Mouse (Mus musculus) MEL (cell line): ENCODE data around the gene H1fx.

ENCODE experiments used
- CTCF ChIP-seq, 3 experiments: IDR thresholded peaks in 2 of 3; conservative IDR thresholded peaks in 1 of 3; 2 replicates each; pipeline ENCODE4 v1.5.1; 2011 to 2012; ENCODE audit warnings: low read length in 3 of 3, low read depth in 2 of 3, mild to moderate bottlenecking in 2 of 3, improper control_type of control experiment in 1 of 3, inconsistent platforms in 1 of 3, mixed read lengths in 1 of 3, moderate library complexity in 1 of 3; ENCODE audit not compliant: control insufficient read depth in 1 of 3, insufficient read depth in 1 of 3, poor library complexity in 1 of 3, severe bottlenecking in 1 of 3
- EP300 ChIP-seq, 2 experiments: IDR thresholded peaks; 2 replicates each; pipeline ENCODE4 v1.6.1; 2011; ENCODE audit warnings: improper control_type of control experiment in 2 of 2, low read length in 2 of 2, low read depth in 1 of 2, mild to moderate bottlenecking in 1 of 2
- GATA1 ChIP-seq: IDR thresholded peaks from 2 replicates; pipeline ENCODE4 v1.6.1; 2011; ENCODE audit warnings: low read depth, low read length, improper control_type of control experiment
- HCFC1 ChIP-seq: IDR thresholded peaks from 2 replicates; pipeline ENCODE4 v1.6.1; 2012; ENCODE audit warnings: low read depth, mild to moderate bottlenecking, inconsistent platforms, low read length, improper control_type of control experiment, moderate library complexity
- MAX ChIP-seq: IDR thresholded peaks from 2 replicates; pipeline ENCODE4 v1.6.1; 2011; ENCODE audit warnings: low read length, improper control_type of control experiment
- MYB ChIP-seq: IDR thresholded peaks from 2 replicates; pipeline ENCODE4 v1.6.1; 2011; ENCODE audit warnings: mild to moderate bottlenecking, low read depth, low read length, improper control_type of control experiment
- MYC ChIP-seq: IDR thresholded peaks from 2 replicates; pipeline ENCODE4 v1.6.1; 2011; ENCODE audit warnings: low read depth, mild to moderate bottlenecking, low read length, improper control_type of control experiment, moderate library complexity
- NRF1 ChIP-seq: IDR thresholded peaks from 2 replicates; pipeline ENCODE4 v1.6.1; 2014; ENCODE audit warnings: low read depth, mild to moderate bottlenecking, inconsistent platforms, low read length, improper control_type of control experiment, moderate library complexity; ENCODE audit not compliant: poor library complexity, insufficient read depth, severe bottlenecking
- POLR2A ChIP-seq, 2 experiments: IDR thresholded peaks; 2 replicates each; pipeline ENCODE4 v1.6.1; 2011 to 2012; ENCODE audit warnings: low read length in 2 of 2, mild to moderate bottlenecking in 2 of 2, control low read depth in 1 of 2, improper control_type of control experiment in 1 of 2, low read depth in 1 of 2, moderate library complexity in 1 of 2; ENCODE audit not compliant: control insufficient read depth in 1 of 2, insufficient read depth in 1 of 2, poor library complexity in 1 of 2
- ZC3H11A ChIP-seq: IDR thresholded peaks from 2 replicates; pipeline ENCODE4 v1.6.1; 2012; ENCODE audit warnings: low read depth, mild to moderate bottlenecking, inconsistent platforms, low read length, improper control_type of control experiment
- ZKSCAN1 ChIP-seq: IDR thresholded peaks from 2 replicates; pipeline ENCODE4 v1.6.1; 2012; ENCODE audit warnings: low read depth, mild to moderate bottlenecking, inconsistent platforms, low read length, improper control_type of control experiment, moderate library complexity

GRCm38 (mm10) chr6:87991216-87991615 is 9.8 kb upstream of the H1fx start:
- TF ChIP-seq CTCF (IDR thresholded peaks at IDR 0.05 in 2 of 3, conservative IDR thresholded peaks at IDR 0.05 in 1 of 3; ENCODE audit: control insufficient read depth in 1 of 3, insufficient read depth in 1 of 3, low read depth in 2 of 3, low read length in 3 of 3, poor library complexity in 1 of 3, severe bottlenecking in 1 of 3) (no peak), MYC (no peak), MYB (no peak), EP300 (IDR thresholded peaks at IDR 0.05; ENCODE audit: low read depth in 1 of 2, low read length in 2 of 2) (no peak), GATA1 (no peak), NRF1 (no peak), MAX (no peak), POLR2A (IDR thresholded peaks at IDR 0.05; ENCODE audit: control insufficient read depth in 1 of 2, insufficient read depth in 1 of 2, low read depth in 1 of 2, low read length in 2 of 2, poor library complexity in 1 of 2) (no peak), ZC3H11A (no peak), ZKSCAN1 (no peak), HCFC1 (no peak)
